Mouse (Mus musculus): ENCODE measurements around the gene Stox2. TPM values are rescaled to one million over a fixed set of nuclear protein-coding genes. Genes with fewer than 3 reads are reported as not detected.

The Stox2 gene
- total and polyA plus RNA-seq, 2 experiments from 2014 or later, result 42.8 to 125 TPM

DNA sequence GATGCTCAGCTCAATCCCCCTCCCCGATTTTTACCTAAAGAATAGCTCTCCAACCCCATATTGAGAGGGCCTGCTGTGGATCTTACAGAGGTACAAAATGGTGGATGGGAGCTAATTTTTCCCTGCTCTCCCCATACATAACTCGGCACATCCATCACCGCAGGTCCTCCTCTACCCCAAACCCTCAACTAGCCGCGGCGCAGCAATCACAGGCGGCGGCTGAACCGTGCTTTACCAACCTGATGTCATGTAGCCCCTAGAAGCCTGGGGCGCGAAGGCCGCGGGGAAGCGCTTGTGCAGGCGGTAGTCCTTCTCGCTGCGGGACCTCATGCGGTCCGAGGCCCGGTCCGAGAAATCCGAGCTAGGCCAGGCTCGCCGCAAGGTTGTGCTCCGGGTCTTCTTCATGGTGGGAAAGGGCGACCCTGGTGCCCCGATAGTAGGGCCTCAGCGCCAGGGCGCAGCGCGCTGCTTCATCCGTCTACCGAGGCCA, 158.5 kb downstream of the Stox2 start:
- H3K9ac ChIP-seq (replicated peaks; ENCODE audit: low read length, poor library complexity, severe bottlenecking), result peak overlapping the region; percentile 95
- 1% methylated on average over 32 of the region's 33 CpGs for WGBS
- H3K4me2 ChIP-seq (ENCODE audit: low read depth, low read length, poor library complexity, severe bottlenecking), result peak overlapping the region; percentile 92
- peak overlapping the region; percentile 99 for H3K27ac ChIP-seq (ENCODE audit: low read depth, low read length)
- H3K36me3 ChIP-seq (ENCODE audit: insufficient read depth, low read length), result no peaks in the 10 kb centered on the region
- H3K4me1 ChIP-seq (ENCODE audit: insufficient read depth, low read length), result peaks cover 23% of the 10 kb centered on the region; the same call in 1 of the 2 replicates
- ATAC-seq (ENCODE audit: low FRiP score) (no peak; the same call in 1 of the 2 replicates), DNase-seq (ENCODE audit: low spot score) (peak; percentile 38)
- H3K4me3 ChIP-seq (ENCODE audit: low read depth, low read length), result peak overlapping the region; percentile 77
- TF ChIP-seq CTCF (IDR thresholded peaks at IDR 0.05), result no peak
- no peaks in the 10 kb centered on the region for H3K27me3 ChIP-seq (ENCODE audit: insufficient read depth, low read length)
- H3K9me3 ChIP-seq (ENCODE audit: low read length), result no peaks in the 10 kb centered on the region

DNA sequence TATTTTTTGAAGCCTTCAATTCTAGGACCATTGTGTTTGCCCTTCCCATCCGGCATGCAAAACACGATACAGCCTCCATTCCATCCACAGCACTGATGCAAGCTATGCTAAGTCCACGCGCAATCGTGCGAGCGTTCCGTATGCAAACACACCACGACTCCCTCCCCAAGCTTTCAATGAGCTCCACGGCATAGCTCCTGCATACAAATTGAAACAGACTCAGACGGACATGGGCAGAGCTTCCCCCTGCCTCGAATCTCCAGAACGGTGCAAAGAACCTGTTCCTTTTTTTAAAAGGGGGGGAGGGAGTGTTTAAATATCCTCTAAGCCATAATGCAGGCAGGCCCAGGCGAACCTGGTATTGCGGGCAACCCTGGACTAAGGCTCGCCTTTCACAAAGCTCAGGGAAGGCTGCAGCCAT, 159.0 kb downstream of the Stox2 start:
- Histone ChIP-seq H3K9ac (replicated peaks; ENCODE audit: low read length, poor library complexity, severe bottlenecking) (peak overlapping the region; percentile 95), H3K4me2 (ENCODE audit: low read depth, low read length, poor library complexity, severe bottlenecking) (peak overlapping the region; percentile 92), H3K9me3 (ENCODE audit: low read length) (no peaks in the 10 kb centered on the region), H3K4me1 (ENCODE audit: insufficient read depth, low read length) (peaks cover 23% of the 10 kb centered on the region; the same call in 1 of the 2 replicates), H3K4me3 (ENCODE audit: low read depth, low read length) (peak overlapping the region; percentile 77), H3K27ac (ENCODE audit: low read depth, low read length) (peak overlapping the region; percentile 99), H3K36me3 (ENCODE audit: insufficient read depth, low read length) (no peaks in the 10 kb centered on the region), H3K27me3 (ENCODE audit: insufficient read depth, low read length) (no peaks in the 10 kb centered on the region)
- TF ChIP-seq CTCF (IDR thresholded peaks at IDR 0.05), result no peak
- peak; percentile 71 for DNase-seq (ENCODE audit: low spot score)
- ATAC-seq (ENCODE audit: low FRiP score), result peak; percentile 28; the same call in 1 of the 2 replicates
- WGBS, result under 1% methylated on average over 16 of the region's 16 CpGs

DNA sequence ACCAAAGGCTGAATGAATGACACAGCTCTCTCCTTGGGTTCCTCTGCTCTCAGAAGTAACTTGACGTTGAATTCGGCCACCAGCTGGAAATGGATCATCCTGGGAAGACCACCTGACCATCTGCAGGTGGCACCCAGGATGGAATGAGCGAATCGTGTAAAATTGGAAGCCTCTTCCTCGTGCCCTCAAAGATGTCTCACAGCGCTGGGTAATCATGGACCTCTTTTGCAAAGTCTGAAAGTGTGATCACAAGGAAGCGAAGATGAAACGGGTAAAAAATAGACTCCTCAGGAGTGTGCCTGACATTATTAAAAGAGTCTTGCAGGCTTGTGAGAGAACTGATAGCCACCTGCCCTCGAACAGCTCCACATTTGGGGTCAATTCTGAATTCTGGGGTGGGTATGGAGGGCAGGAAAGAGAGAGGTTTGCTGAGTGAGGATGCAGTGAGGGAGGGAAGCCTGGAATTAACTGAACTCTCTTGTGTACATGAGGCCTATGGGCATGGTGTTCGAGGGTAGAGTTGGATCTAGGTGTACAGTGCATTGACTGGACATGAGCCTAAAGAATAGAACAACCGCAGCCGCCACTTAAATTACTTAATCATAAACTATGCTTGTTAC, 160.0 kb downstream of the Stox2 start:
- no peak for ATAC-seq (ENCODE audit: low FRiP score)
- H3K4me1 ChIP-seq (ENCODE audit: insufficient read depth, low read length), result peaks cover 23% of the 10 kb centered on the region; the same call in 1 of the 2 replicates
- peak overlapping the region; percentile 95 for H3K9ac ChIP-seq (replicated peaks; ENCODE audit: low read length, poor library complexity, severe bottlenecking)
- peak overlapping the region; percentile 92 for H3K4me2 ChIP-seq (ENCODE audit: low read depth, low read length, poor library complexity, severe bottlenecking)
- peak overlapping the region; percentile 77 for H3K4me3 ChIP-seq (ENCODE audit: low read depth, low read length)
- no peak for TF ChIP-seq CTCF (IDR thresholded peaks at IDR 0.05)
- WGBS, result 20% methylated on average over 12 of the region's 12 CpGs
- peak overlapping the region; percentile 99 for H3K27ac ChIP-seq (ENCODE audit: low read depth, low read length)
- no peaks in the 10 kb centered on the region for H3K27me3 ChIP-seq (ENCODE audit: insufficient read depth, low read length)
- H3K36me3 ChIP-seq (ENCODE audit: insufficient read depth, low read length), result no peaks in the 10 kb centered on the region
- no peaks in the 10 kb centered on the region for H3K9me3 ChIP-seq (ENCODE audit: low read length)
- DNase-seq (ENCODE audit: low spot score), result no peak

DNA sequence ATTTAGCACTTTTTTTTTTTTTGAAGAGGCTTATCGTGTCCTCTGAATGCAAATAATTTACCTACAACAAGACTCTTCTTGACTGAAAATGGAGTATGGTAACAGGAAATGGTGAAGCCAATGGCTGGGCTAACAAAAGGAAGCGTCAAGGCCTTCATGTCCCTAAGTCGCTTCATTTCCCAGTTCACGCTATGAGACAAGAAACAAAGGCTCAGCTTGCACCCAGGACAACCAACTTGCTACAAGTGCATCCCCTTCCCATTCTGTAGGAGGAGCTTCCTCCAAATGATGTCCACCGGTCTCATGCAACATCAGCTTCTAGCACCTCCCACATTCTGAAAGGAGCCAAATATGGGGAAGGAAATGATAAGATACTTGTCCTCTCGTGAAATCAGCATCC, 160.7 kb downstream of the Stox2 start:
- peak; percentile 32 for DNase-seq (ENCODE audit: low spot score)
- no peaks in the 10 kb centered on the region for H3K27me3 ChIP-seq (ENCODE audit: insufficient read depth, low read length)
- no peaks in the 10 kb centered on the region for H3K9me3 ChIP-seq (ENCODE audit: low read length)
- no peak for ATAC-seq (ENCODE audit: low FRiP score)
- peaks cover 23% of the 10 kb centered on the region; the same call in 1 of the 2 replicates for H3K4me1 ChIP-seq (ENCODE audit: insufficient read depth, low read length)
- no peak for TF ChIP-seq CTCF (IDR thresholded peaks at IDR 0.05)
- 13% methylated on average over 6 of the region's 6 CpGs for WGBS
- peak overlapping the region; percentile 99 for H3K27ac ChIP-seq (ENCODE audit: low read depth, low read length)
- peak overlapping the region; percentile 77 for H3K4me3 ChIP-seq (ENCODE audit: low read depth, low read length)
- H3K9ac ChIP-seq (replicated peaks; ENCODE audit: low read length, poor library complexity, severe bottlenecking), result peak overlapping the region; percentile 95; the same call in 1 of the 2 replicates
- H3K4me2 ChIP-seq (ENCODE audit: low read depth, low read length, poor library complexity, severe bottlenecking), result peak overlapping the region; percentile 92
- no peaks in the 10 kb centered on the region for H3K36me3 ChIP-seq (ENCODE audit: insufficient read depth, low read length)

DNA sequence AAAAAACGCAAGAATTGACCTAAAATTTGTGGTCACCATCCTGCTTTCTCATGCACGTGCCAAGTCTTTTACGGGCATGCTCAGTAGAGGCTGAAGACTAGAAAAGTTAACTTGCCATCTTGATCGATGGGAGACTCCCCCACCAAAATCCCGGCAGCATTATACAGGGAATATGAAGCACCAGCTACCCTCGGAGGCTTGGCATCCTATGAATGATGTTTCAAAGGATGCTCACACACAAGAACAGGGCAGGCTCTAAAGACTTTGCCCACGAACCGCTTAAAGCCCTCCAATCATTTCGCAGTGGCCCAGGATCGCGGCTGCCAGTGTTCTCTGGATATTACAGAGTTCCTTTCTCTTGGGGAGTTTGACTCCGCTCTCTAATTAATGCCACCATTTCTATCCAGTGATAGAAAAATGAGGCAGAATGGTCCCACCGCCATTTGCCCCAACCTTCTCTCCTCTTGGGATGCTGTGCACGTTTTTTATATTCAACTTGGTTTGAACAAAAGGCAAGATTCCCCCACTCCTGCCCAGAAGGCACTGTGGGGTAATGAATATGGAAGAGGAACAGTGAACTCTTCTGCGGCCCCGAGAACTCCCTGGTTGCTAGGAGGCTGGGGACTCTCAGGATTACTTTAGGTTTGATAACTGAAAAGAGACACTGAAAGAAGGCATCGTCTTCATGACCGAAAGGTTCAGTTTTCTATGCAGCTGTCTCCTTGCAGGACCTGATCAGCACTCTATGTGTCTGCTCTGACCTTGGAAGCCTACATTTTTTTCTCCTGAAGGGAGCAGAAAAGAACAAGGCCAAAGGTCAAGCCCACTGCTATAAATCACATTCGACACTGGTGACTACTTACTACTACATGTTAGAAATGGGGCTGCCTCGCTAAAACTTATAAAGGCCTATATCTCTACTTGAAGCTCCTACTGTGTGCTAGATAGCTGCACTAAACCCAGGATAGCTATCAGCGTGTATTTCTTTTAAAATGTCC, 161.5 kb downstream of the Stox2 start:
- Histone ChIP-seq H3K9me3 (ENCODE audit: low read length) (no peaks in the 10 kb centered on the region), H3K27me3 (ENCODE audit: insufficient read depth, low read length) (no peaks in the 10 kb centered on the region), H3K36me3 (ENCODE audit: insufficient read depth, low read length) (no peaks in the 10 kb centered on the region), H3K4me2 (ENCODE audit: low read depth, low read length, poor library complexity, severe bottlenecking) (peak overlapping the region; percentile 92), H3K27ac (ENCODE audit: low read depth, low read length) (peak overlapping the region; percentile 55; the same call in 1 of the 2 replicates), H3K4me3 (ENCODE audit: low read depth, low read length) (peak overlapping the region; percentile 77), H3K4me1 (ENCODE audit: insufficient read depth, low read length) (peaks cover 24% of the 10 kb centered on the region; the same call in 1 of the 2 replicates), H3K9ac (replicated peaks; ENCODE audit: low read length, poor library complexity, severe bottlenecking) (peak overlapping the region; percentile 42)
- TF ChIP-seq CTCF (IDR thresholded peaks at IDR 0.05), result no peak
- ATAC-seq (ENCODE audit: low FRiP score), result no peak
- peak; percentile 64 for DNase-seq (ENCODE audit: low spot score)
- 17% methylated on average over 21 of the region's 21 CpGs for WGBS
